Mouse (Mus musculus): ENCODE data around the gene Phf20. TPM values are rescaled to one million over a fixed set of nuclear protein-coding genes. Genes with fewer than 3 reads are reported as not detected.

Phf20 gene
- polyA plus RNA-seq, 1 experiment from 2014 or later, result 88.3 TPM

GRCm38 (mm10) chr2:156298458-156298857 lies 102.2 kb downstream of the Phf20 start:
- Histone ChIP-seq H3K4me1 (ENCODE audit: control insufficient read depth, insufficient read depth, low read length) (no peaks in the 10 kb centered on the region), H3K27ac (replicated peaks; ENCODE audit: low read depth, low read length) (no peak overlapping the region), H3K27me3 (ENCODE audit: control insufficient read depth, insufficient read depth, low read length) (no peaks in the 10 kb centered on the region), H3K9ac (replicated peaks; ENCODE audit: low read length) (no peak overlapping the region), H3K9me3 (replicated peaks; ENCODE audit: control insufficient read depth, low read length) (no peaks in the 10 kb centered on the region), H3K4me2 (ENCODE audit: low read depth, low read length) (no peak overlapping the region), H3K36me3 (replicated peaks; ENCODE audit: control insufficient read depth, insufficient read depth, low read depth, low read length) (no peaks in the 10 kb centered on the region; the same call in none of the 2 replicates), H3K4me3 (ENCODE audit: low read depth, low read length) (no peak overlapping the region)
- DNase-seq (ENCODE audit: low spot score) (no peak), ATAC-seq (replicated peaks; ENCODE audit: insufficient number of reproducible peaks, low FRiP score, low TSS enrichment, low read depth) (no peak)
- WGBS, result 89% methylated on average over 7 of the region's 7 CpGs

- DNase-seq (ENCODE audit: low spot score) (no peak), ATAC-seq (replicated peaks; ENCODE audit: insufficient number of reproducible peaks, low FRiP score, low TSS enrichment, low read depth) (no peak)
- Histone ChIP-seq H3K9me3 (replicated peaks; ENCODE audit: control insufficient read depth, low read length) (no peaks in the 10 kb centered on the region), H3K27me3 (ENCODE audit: control insufficient read depth, insufficient read depth, low read length) (no peaks in the 10 kb centered on the region), H3K4me1 (ENCODE audit: control insufficient read depth, insufficient read depth, low read length) (no peaks in the 10 kb centered on the region), H3K27ac (replicated peaks; ENCODE audit: low read depth, low read length) (no peak overlapping the region), H3K36me3 (replicated peaks; ENCODE audit: control insufficient read depth, insufficient read depth, low read depth, low read length) (no peaks in the 10 kb centered on the region; the same call in 1 of the 2 replicates), H3K4me3 (ENCODE audit: low read depth, low read length) (no peak overlapping the region), H3K9ac (replicated peaks; ENCODE audit: low read length) (no peak overlapping the region), H3K4me2 (ENCODE audit: low read depth, low read length) (no peak overlapping the region)
- 90% methylated on average over 4 of the region's 4 CpGs for WGBS
Measured at GRCm38 (mm10) chr2:156302063-156302462, 105.8 kb downstream of the Phf20 start.

- no peaks in the 10 kb centered on the region for H3K27me3 ChIP-seq (ENCODE audit: control insufficient read depth, insufficient read depth, low read length)
- no peak overlapping the region for H3K9ac ChIP-seq (replicated peaks; ENCODE audit: low read length)
- no peak for DNase-seq (ENCODE audit: low spot score)
- ATAC-seq (replicated peaks; ENCODE audit: insufficient number of reproducible peaks, low FRiP score, low TSS enrichment, low read depth), result no peak
- H3K9me3 ChIP-seq (replicated peaks; ENCODE audit: control insufficient read depth, low read length), result no peaks in the 10 kb centered on the region
- H3K4me1 ChIP-seq (ENCODE audit: control insufficient read depth, insufficient read depth, low read length), result no peaks in the 10 kb centered on the region
- 90% methylated on average over 4 of the region's 4 CpGs for WGBS
- no peak overlapping the region for H3K4me2 ChIP-seq (ENCODE audit: low read depth, low read length)
- no peak overlapping the region for H3K4me3 ChIP-seq (ENCODE audit: low read depth, low read length)
- H3K36me3 ChIP-seq (replicated peaks; ENCODE audit: control insufficient read depth, insufficient read depth, low read depth, low read length), result no peaks in the 10 kb centered on the region; the same call in 1 of the 2 replicates
- no peak overlapping the region for H3K27ac ChIP-seq (replicated peaks; ENCODE audit: low read depth, low read length)
Measured at GRCm38 (mm10) chr2:156304351-156304750, 108.1 kb downstream of the Phf20 start.

DNA sequence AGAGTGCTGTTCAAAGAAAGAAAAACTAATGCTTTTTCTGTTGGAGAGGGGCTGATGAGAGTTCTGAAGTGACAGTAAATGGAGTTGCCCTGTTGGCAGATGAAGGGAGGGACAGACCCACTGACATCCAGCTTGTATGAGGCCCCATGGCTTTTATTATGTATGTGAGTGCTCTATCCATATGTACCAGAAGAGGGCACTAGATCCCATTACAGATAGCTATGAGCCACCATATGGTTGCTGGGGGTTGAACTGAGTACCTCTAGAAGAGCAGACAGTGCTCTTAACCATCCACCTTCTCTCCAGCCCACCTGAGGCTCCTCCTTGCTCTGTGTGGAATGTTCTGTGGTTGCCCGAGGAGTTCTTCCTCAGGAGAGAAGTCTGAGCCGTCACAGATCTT lies 109.6 kb downstream of the Phf20 start:
- Histone ChIP-seq H3K27me3 (ENCODE audit: control insufficient read depth, insufficient read depth, low read length) (no peaks in the 10 kb centered on the region), H3K36me3 (replicated peaks; ENCODE audit: control insufficient read depth, insufficient read depth, low read depth, low read length) (no peaks in the 10 kb centered on the region; the same call in 1 of the 2 replicates), H3K9me3 (replicated peaks; ENCODE audit: control insufficient read depth, low read length) (no peaks in the 10 kb centered on the region), H3K9ac (replicated peaks; ENCODE audit: low read length) (no peak overlapping the region), H3K27ac (replicated peaks; ENCODE audit: low read depth, low read length) (no peak overlapping the region), H3K4me3 (ENCODE audit: low read depth, low read length) (no peak overlapping the region), H3K4me2 (ENCODE audit: low read depth, low read length) (no peak overlapping the region), H3K4me1 (ENCODE audit: control insufficient read depth, insufficient read depth, low read length) (no peaks in the 10 kb centered on the region)
- DNase-seq (ENCODE audit: low spot score) (peak; percentile 67), ATAC-seq (replicated peaks; ENCODE audit: insufficient number of reproducible peaks, low FRiP score, low TSS enrichment, low read depth) (no peak)
- 79% methylated on average over 2 of the region's 2 CpGs for WGBS

DNA sequence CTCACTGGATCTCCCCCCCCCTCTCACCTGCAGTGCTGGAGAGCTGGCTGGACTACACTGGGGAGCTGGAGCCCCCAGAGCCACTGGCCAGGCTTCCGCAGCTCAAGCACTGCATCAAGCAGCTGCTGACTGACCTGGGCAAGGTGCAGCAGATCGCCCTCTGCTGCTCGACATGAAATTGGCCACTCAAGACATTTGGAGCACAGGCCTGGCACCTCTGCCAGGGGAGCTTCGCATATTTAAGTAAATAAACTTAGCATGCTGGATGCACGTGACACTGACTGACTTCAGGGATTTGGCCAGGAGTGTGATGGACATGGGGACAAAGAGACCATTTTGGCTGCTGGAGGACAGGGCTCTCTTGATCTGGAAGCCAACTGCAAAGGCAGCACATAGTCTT lies 111.0 kb downstream of the Phf20 start:
- Histone ChIP-seq H3K4me1 (ENCODE audit: control insufficient read depth, insufficient read depth, low read length) (no peaks in the 10 kb centered on the region), H3K4me3 (ENCODE audit: low read depth, low read length) (no peak overlapping the region), H3K36me3 (replicated peaks; ENCODE audit: control insufficient read depth, insufficient read depth, low read depth, low read length) (no peaks in the 10 kb centered on the region; the same call in 1 of the 2 replicates), H3K27me3 (ENCODE audit: control insufficient read depth, insufficient read depth, low read length) (no peaks in the 10 kb centered on the region), H3K9ac (replicated peaks; ENCODE audit: low read length) (no peak overlapping the region), H3K4me2 (ENCODE audit: low read depth, low read length) (no peak overlapping the region), H3K9me3 (replicated peaks; ENCODE audit: control insufficient read depth, low read length) (no peaks in the 10 kb centered on the region), H3K27ac (replicated peaks; ENCODE audit: low read depth, low read length) (no peak overlapping the region)
- 64% methylated on average over 5 of the region's 5 CpGs for WGBS
- DNase-seq (ENCODE audit: low spot score), result peak; percentile 16
- no peak for ATAC-seq (replicated peaks; ENCODE audit: insufficient number of reproducible peaks, low FRiP score, low TSS enrichment, low read depth)

GRCm38 (mm10) chr2:156309948-156310347 lies 113.7 kb downstream of the Phf20 start:
- Histone ChIP-seq H3K4me2 (ENCODE audit: low read depth, low read length) (no peak overlapping the region), H3K9me3 (replicated peaks; ENCODE audit: control insufficient read depth, low read length) (no peaks in the 10 kb centered on the region), H3K4me3 (ENCODE audit: low read depth, low read length) (no peak overlapping the region), H3K4me1 (ENCODE audit: control insufficient read depth, insufficient read depth, low read length) (no peaks in the 10 kb centered on the region), H3K36me3 (replicated peaks; ENCODE audit: control insufficient read depth, insufficient read depth, low read depth, low read length) (no peaks in the 10 kb centered on the region), H3K27ac (replicated peaks; ENCODE audit: low read depth, low read length) (no peak overlapping the region), H3K9ac (replicated peaks; ENCODE audit: low read length) (no peak overlapping the region), H3K27me3 (ENCODE audit: control insufficient read depth, insufficient read depth, low read length) (no peaks in the 10 kb centered on the region)
- ATAC-seq (replicated peaks; ENCODE audit: insufficient number of reproducible peaks, low FRiP score, low TSS enrichment, low read depth) (no peak), DNase-seq (ENCODE audit: low spot score) (no peak)
- 94% methylated on average over 5 of the region's 5 CpGs for WGBS

DNA sequence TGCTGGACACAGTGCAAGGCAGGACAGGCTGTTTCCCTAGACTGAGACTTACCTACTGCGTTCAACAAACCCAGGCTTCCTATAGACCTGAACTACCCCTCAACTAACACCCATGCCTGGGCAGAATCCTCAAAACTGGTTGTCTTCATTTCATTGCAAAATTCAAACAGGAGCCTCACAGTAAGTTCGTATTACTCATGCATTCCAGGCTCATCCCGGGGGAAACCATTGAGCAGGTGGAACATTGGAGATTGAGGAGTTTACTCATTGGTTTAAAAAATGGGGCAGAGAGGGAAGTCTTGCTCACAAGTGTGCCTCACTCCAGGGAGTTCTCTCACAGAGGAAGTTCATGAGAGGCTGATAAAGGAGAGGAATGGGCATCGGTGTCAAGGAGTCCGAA lies 114.2 kb downstream of the Phf20 start:
- Histone ChIP-seq H3K27ac (replicated peaks; ENCODE audit: low read depth, low read length) (no peak overlapping the region), H3K9me3 (replicated peaks; ENCODE audit: control insufficient read depth, low read length) (no peaks in the 10 kb centered on the region), H3K9ac (replicated peaks; ENCODE audit: low read length) (no peak overlapping the region), H3K4me1 (ENCODE audit: control insufficient read depth, insufficient read depth, low read length) (no peaks in the 10 kb centered on the region), H3K4me2 (ENCODE audit: low read depth, low read length) (no peak overlapping the region), H3K36me3 (replicated peaks; ENCODE audit: control insufficient read depth, insufficient read depth, low read depth, low read length) (no peaks in the 10 kb centered on the region), H3K4me3 (ENCODE audit: low read depth, low read length) (no peak overlapping the region), H3K27me3 (ENCODE audit: control insufficient read depth, insufficient read depth, low read length) (no peaks in the 10 kb centered on the region)
- WGBS, result 98% methylated on average over 5 of the region's 5 CpGs
- DNase-seq (ENCODE audit: low spot score), result no peak
- no peak for ATAC-seq (replicated peaks; ENCODE audit: insufficient number of reproducible peaks, low FRiP score, low TSS enrichment, low read depth)

- Histone ChIP-seq H3K27ac (replicated peaks; ENCODE audit: low read depth, low read length) (no peak overlapping the region), H3K9me3 (replicated peaks; ENCODE audit: control insufficient read depth, low read length) (no peaks in the 10 kb centered on the region), H3K27me3 (ENCODE audit: control insufficient read depth, insufficient read depth, low read length) (no peaks in the 10 kb centered on the region), H3K36me3 (replicated peaks; ENCODE audit: control insufficient read depth, insufficient read depth, low read depth, low read length) (no peaks in the 10 kb centered on the region), H3K4me1 (ENCODE audit: control insufficient read depth, insufficient read depth, low read length) (no peaks in the 10 kb centered on the region), H3K4me3 (ENCODE audit: low read depth, low read length) (no peak overlapping the region), H3K4me2 (ENCODE audit: low read depth, low read length) (no peak overlapping the region), H3K9ac (replicated peaks; ENCODE audit: low read length) (no peak overlapping the region)
- ATAC-seq (replicated peaks; ENCODE audit: insufficient number of reproducible peaks, low FRiP score, low TSS enrichment, low read depth) (no peak), DNase-seq (ENCODE audit: low spot score) (no peak)
- 88% methylated on average over 5 of the region's 5 CpGs for WGBS
Measured at GRCm38 (mm10) chr2:156310945-156311344, 114.7 kb downstream of the Phf20 start.

All from embryonic facial prominence, embryonic 11.5 days (tissue).